Mouse (Mus musculus) adrenal gland, adult 8-10 months (tissue): ENCODE results near the gene Capns2. TPM values are rescaled to one million over a fixed set of nuclear protein-coding genes. Genes with fewer than 3 reads are reported as not detected.
"Not testable (repeated sequence)": the region's sequence is repeated elsewhere in the genome, so short reads cannot be mapped to it uniquely, and the experiment has no call there.

Source experiments
- DNase-seq: peaks from one replicate; pipeline ENCODE4 v3.0.0; 2022
- total RNA-seq, 4 experiments: library from RNA; stranded (reverse); gene quantifications; 2 replicates each; pipeline ENCODE4 v1.2.4; 2022

Gene Capns2
- 1 to 10 TPM in 2 of 4 experiments, under 1 TPM in 1, not detected in 1; 0.28 to 2.1 (median 1.4) TPM for total RNA-seq

DNA sequence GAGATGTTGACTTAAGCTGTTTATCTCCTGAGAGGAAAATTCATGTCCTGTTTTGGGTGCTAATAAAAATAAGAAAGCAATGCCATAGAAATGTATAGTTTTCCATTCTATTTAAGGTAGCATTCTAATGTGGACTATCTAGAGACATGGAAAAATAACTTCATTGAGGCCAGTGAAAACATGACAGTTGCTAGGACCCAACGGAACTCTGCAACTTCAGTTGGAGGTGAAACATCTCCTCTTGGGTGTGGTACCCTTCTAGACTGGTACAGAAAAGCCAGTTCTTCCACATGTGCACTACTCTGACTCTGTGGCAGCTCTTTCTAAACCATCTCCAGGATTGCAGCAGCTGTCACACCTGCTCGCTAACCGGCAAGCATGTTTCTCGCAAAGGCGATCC is at the start of gene Capns2:
TSS of gene Capns2 (plus strand) at position 301 of the 400 bp plus-strand sequence.
- no peak for DNase-seq

DNA sequence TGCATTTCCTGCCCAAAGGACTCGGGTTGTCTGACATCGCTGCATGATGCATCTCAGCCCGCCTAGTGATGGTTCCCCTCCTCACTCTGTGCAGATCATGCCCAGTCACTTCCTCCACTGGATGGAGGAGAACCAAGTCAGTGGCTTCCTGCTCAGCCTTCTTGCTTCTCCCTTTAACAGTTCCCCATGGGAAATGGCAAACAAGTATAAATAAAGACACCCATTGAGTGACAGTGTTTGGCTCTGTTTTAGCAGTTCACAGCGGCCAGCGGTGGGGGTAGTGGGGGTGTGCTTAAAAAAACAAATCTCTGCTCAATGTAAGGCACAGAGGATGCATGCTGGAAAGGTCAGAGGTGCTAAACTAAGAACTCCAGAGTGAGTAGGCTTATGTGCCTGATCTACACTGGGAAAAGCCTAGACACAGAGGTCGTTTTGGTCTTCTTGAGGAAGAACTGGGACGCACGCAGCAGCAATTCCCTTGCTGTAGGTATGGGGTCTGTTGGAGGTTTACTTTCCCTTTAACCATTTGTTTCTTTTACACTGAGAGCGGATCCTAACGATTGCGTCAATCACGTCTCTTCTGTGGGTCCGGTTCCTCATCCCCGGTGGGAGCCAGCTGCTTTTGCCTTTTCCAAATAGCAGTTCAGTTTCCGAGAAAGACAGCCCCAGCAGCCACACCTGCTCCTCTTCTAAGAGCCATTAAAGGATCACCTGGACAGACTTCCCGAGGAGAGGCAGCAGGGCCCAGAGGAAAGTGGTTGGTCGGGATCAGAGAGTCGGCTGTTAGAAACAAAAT is 47.8 kb upstream of the Capns2 start:
- no peak for DNase-seq

DNA sequence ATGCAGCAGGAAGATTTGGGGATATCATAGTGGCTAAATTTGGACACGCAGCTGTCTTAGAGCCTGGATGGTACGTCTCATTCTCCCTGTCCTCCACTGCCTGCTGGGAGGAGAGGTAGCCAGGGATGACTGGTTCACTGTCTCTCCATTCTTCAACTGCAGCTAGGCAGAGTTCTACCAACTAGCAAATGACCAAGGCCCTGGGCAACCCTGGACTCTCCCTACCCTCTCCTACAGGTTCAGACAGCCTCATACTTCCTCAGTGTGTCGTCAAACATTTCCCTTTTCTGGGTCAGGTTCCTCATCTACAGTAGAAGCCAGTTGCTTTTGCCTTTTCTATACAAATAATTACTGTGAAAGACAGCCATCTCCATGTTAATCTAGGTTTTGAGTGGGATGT is 46.5 kb upstream of the Capns2 start:
- no peak for DNase-seq

DNA sequence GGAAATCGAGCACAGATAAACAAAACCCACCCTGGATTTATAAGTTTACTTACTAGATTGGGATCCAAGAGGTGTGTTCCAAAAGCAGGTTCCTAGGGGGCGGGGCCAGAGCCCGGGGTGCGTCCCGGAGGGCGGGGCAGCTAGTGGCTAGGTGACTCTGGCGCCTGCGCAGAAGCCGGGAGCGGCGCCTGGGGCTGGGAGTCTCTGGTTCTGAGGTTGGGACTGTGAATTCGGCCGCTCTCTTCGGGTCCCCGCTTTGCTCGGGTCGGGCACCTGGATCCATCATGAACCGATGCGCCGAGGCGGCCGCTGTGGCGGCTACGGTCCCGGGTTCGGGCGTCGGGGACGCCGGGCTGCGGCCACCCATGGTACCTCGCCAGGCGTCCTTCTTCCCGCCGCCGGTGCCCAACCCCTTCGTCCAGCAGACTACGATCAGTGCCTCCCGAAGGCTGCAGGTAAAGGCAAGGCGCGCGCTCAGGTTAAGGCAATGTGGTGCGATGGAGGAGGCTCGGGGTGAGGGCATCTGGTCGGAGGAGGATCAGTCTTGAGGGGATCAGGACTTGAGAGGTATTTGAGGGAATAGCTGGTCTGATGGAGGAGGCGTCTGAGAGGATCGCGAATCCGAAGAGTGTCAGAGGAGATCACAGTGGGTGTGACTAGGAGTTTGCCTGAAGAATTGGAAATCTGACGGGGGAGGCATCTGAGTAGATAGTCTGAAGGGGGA is 45.9 kb upstream of the Capns2 start, which contains the start of gene Lpcat2:
TSS of gene Lpcat2 (plus strand) at position 169 of the 724 bp plus-strand sequence.
- peak; percentile 51 for DNase-seq

DNA sequence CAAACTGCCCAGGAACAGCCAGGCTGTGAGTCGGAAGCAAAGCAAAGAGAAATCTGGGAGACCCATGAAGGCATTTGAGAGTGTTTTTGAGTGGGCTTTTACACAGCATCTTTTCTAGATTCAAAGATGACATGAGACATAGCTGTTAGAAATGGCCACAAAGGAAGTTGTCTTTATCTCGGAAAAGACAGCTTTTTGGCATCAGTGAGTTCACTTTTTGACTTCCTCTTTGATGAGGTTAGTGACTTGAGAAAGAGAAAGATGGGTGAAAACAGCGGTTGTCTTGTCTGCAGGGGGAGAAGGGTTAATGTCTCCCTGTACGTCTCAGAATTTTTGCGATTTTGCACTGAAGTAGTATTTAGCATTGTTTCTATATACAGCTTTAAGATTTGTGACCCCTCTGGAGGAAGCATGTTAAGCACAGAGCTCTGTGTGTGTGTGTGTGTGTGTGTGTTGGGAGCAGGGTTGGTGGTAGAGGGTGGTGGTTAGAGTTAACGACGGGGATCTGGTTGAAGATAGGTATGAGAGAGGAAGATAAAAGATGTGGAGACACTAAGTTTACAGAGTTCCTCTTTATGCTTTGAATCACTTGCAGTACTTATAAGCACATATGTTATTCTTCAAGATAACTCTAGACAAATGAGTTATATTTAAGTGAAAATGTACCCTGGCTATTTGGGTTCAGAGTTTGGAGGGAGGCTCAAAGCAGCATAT is 44.8 kb upstream of the Capns2 start:
- no peak for DNase-seq

DNA sequence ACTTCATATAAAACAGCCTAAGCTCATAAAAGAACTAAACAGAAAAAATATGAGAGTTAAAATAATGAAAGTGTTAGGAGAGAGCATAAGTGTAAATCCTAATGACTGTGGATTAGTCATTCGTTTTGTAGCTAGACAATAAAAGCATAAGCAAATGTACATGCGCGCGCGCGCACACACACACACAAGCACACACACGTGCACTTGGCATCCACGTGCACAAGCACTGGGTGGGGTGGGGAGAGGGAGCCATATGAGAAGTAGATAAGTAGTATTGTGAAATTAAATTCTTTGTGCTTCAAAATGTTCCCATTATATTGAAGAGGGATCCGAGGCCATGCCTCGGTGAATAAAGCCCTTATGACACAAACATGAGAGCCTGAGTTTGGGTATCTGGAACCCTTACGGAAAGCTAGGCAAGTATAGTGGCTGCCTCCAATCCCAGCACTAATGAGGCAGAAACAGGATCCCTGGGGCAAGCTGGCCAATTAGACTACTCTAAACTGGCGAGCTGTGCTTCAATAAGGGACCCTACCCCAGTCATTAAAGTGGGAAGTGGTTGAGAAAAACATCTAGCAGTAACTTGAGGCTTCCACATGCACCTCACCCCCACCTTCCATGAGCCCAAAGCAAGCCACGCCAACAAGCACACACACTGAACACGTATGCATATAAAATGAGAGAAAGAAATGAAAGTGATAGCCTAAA is 42.6 kb upstream of the Capns2 start:
- DNase-seq: no peak

DNA sequence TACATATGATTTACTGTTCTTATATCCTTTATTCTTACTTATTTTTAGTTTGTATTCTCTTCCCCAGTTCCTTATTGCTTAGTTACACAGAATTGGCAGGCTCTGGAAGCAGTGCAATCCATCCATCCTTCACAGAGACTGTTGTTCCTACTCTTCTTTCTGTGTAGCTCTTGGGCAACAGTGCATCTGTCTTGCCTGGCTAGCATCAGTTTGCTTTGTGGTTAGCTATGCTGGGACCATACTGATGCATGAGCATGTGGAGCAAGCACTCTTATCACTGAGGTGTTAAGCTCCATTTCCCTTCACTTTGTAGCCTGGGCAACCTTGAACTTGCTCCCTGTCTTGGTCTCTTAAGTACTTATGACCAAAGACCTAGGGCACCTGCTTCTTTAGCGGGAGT is 39.2 kb upstream of the Capns2 start:
- DNase-seq: no peak

DNA sequence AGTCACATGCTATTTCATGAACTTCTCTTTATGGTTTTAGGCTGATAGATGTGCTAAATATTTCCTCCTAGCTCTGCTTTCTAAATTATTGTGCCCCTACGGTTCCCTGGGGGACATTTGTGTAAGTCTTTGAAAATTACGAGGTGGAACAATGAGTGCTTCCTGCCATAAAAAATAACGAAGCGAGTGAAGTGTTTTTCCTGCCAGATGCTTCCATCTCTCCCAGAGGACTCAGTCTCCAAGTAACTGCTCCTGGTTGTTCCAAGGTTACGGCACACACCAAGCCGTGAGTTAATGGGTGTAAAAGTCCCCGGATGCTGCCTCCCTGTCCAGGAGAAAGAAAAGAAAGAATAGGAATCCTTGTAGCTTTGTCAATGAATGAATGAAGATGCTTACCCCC is 30.9 kb upstream of the Capns2 start:
- DNase-seq: no peak

DNA sequence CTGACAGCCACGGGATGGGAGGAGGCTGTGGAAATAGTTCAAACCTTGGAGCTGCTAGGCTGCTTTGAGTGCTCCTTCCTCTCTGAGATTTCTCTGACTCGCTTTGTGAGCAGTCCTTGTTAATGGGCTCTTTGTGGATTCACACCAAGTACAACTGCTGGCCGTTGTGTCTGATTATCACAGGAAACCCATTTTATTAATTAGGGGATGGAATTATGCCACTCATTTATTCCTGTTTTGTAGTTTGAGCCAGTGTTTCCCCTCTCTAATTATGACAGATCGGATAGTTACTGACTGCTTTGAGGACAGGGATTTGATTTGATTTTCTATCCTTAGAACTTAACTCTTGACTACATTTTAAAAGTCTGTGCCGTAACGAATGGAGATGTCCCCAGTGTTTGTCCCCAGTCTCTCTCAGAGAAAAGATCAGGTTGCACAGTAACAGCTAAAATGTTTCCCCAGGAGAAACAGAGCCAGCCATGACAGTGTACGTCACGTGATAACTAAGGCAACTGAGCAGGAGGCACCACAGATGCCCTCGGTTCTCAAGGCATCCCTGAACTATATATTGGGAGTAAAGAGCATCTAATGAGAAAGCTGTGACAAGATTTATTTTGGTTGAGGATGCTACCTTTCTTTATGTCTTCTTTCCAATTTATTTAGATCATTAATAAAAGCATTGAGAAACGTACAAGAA is 29.0 kb upstream of the Capns2 start:
- no peak for DNase-seq

DNA sequence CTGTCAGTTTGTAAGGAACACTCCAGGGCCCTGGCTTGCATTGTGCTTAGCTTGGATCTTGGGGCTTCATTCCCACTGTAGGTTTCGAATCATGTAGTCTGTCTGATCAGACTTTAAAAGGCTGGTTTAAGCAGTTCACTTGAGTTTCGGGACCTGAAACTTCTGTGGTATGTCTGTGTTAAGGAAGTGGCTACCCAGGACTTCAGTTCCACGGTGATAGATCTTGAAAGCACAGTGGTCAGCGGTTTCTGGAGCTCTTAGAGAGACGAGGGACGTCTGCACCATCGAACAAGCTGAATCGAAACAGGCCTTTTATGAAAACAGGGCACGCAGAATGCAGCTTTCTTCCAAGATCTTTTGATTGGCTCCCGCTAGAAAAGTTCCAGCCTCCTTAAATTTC is 25.4 kb upstream of the Capns2 start:
- DNase-seq: no peak

DNA sequence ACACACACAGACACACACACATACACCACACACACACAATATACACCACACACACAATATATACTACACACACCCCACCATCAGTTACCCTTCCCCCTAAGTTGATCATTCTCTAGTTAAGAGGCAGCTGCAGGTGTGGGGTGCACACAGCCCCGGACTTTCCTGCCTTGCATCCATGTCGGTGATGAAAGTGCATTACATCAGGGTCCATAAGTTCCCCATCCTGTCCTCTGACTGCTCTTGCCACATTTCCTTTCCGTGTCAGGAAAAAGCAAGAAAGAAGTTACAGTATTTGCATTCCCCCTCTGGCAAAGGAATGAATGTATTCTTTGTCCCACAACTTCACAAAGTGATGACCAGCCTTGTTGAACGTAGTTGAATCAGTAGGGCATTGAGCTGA is 20.0 kb upstream of the Capns2 start:
- DNase-seq: no peak

DNA sequence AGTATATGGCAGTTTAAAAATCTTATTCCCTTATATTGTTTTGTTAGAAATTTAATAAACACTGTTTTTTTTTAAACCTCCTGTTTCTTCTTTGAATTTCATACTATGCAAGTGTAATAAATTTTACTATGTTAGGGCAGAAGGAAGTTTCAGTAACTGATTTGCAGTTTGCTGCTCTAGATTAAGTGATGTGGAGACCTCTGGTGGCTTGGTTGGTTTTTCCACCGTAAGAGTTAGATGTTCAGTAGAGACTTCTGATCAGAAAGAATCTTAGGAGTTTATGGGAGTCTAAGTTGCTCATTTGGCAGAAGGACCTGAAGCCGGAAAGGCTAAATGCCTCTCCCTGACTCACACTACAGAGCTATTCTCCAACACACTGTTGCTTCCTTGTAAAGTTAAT is 17.4 kb upstream of the Capns2 start:
- DNase-seq: no peak

DNA sequence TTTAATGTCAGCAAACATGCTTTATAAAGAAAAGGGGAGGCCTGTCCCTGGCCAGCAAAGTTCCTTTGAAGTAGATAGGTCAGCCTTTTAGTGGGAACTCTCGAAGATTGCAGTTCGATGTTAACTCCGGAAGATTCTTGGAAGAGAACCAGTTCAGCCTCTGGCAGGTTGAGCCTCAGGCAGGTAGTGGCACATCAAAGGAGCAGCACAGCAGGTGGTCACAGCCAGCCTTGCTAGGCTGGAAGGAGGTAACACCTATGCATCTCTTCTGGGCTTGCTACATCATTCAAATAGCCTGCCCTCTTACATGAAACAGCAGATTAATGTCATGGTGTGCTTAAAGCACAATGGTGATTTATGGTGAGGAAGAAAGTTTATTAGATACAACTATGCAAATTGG is 9.0 kb upstream of the Capns2 start:
- not testable (repeated sequence) for DNase-seq

DNA sequence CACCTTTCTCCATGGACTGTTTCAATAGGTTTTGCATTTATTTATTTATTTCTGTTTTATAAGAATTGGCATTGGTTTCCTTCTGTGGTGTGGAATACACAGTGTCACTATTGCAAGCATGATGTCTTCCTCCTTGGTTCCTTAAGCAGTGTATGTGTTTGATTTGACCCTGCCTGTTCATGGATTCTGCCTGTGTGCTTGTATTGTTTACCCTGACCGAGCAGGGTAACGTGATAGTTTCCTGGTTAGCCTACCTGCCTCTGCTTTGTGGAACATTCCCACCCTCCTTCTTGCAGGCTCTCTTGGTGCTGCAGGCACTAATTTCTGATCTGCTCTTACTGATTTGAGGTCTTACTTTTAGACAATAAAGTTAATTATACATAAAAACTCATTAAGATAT is 7.3 kb upstream of the Capns2 start:
- DNase-seq: no peak

DNA sequence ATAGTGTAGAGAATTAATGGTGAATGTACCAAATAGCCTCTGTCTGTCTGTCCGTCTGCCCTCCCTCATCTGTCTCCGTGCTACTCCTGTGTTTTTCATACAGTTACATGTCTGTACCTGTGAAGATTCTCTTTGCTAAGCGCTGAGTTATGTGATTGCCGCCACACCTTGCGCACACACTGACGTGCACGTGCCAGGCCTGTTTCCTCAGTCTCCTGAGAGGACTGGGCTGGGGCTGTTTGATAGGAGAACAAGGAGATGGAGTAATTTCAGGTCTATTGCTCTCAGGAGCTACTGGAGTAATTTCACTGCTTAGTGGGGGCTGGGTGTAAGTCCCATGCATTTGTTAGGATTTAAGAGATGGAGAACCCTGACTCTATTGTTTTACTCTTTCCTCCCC is 6.2 kb upstream of the Capns2 start:
- DNase-seq: no peak

DNA sequence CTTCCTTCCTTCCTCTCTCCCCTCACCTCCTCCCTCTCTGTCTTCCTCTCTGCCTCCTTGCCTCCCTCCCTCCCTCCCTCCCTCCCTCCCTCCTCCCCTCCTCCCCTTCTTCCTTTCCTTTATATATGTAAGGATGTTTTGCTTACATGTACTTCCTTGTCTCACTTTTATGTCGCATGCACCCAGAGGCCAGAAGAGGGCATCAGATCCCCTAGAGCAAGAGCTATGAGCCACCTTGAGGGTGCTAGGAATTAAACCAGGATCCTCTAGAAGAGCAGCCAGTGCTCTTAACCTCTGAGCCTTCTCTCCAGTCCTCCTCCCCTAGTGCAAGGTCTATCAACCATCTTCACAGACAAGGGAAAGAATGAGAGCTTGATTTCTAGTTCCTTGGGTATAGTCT is 5.2 kb upstream of the Capns2 start:
- DNase-seq: no peak

DNA sequence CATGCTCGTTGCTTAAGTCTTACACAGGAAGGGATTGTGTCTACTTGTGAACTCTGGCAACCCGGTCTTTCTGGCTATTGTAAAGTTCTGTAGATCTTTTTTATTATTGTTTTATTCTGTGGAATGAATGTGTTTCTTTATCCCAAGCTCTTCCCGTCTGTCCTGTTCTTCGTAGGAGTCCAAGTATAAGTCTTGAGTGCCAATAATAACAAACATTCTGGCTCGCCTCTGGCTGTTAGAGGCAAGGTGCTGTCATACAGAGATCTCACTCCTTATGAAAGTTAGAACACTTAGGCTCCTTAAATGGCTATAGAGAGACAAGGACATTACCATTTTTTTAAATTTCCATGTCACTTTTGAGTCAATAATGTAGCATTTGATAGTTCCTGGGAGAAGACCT is 4.6 kb upstream of the Capns2 start:
- no peak for DNase-seq

DNA sequence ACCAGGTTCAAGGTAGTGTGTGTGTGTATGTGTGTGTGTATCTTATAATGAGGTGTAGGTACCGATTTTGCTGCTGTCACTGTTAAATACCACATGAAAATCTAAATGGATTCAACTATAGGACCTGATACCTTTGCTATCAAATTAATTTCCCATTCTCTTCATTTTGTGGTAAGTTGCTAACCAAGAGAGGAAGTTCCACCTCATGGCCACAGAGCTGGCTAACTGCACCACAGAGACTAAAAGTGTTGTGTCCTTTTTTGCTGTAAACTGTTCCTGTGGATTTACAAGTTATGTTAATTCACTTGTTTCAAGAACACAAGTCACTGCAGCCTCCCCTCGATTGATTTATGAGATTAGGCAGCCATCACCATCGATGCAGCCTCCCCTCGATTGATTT is 3.4 kb upstream of the Capns2 start:
- DNase-seq: no peak

DNA sequence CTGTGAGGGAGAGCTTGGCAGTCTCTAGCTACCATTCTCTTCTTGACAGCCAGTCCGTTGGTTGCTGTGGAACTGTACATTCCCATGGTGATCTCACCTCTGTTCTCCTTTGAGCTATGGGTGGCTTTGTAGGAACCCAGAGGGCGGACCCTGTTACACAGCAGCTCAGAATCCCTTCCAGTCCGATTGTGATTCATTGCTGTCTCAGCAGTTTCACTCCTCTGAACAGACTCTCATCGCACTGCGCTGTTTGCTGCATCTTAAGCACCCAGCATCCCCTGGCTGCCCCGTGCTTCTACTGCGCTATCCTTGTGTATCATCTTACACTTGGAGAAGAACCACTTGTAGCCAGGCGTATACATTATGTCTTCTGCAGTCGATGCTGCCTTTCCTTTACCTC is 1.6 kb upstream of the Capns2 start:
- no peak for DNase-seq

DNA sequence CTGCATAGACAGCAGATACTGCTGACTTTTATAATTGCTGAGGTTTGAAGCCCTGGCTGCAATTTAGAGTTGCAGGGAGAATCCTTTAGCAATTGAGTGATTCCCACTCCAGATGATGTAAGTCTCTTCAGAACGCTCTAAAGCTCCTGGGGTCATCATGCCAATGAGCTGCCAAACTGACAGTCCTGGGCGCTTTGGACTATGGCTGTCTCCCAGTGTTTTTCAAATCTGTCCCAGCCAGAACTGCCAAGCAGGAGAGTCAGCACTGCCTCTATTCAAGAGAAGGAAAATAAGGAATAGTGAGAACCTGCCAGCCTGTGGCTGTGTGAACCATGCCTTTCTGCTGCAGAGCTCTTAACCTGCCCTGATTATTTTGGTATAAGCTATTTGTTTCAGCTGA is 1.8 kb downstream of the Capns2 start:
- no peak for DNase-seq

DNA sequence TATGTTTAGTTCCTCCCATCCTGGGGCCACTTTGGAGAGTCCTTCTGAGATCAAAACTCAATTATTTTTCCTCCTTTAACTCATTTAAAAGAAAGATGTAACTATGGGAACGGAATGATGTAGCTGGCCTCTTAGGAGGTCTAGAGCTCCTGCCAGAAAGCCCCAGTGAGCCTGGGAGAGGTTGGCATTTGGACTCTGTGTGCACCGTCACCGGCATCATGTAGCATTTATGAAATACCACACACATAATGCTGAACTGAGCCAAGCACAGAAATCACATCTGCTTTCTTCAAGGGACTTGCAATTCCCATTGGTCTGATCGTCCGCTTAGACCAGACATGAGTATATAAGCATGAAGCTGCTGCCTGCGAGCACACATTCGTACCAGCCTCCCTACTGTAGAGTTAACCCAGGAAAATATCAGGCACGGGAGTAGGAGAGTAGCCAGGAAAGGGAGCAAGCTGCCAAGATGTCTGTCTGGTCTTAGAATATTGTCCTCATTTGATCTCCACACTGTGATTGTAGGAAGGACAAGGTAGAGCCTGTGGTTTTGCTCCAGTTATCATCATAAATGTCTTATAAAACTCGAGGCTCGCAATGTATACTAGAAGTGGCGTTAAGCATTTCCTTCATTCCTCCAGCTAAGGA is 2.4 kb downstream of the Capns2 start:
- DNase-seq: no peak

DNA sequence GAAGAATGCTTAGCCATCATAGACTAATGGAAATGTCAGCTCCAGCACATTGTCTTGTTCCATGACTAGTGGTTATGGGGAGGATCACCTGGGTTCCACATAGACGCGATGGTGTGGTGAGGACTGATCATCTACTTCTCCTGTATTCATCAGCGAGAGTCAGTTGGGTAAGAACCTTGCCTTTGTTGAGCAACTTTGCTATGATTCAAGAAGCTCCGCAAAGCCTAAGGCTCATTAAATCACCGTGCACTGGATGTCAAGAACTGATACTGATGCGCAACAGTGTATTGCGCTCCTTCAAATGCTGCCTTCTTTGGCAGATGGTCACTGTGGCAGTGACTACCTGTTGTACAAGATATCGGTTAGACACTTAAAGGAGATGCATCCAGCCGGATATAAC is 5.3 kb downstream of the Capns2 start:
- DNase-seq: no peak
